17 mouse cellular contexts compared by ENCODE assay signal in genomic region chr12:54257776-54258433, GRCm38 (mm10). TPM values are rescaled to one million over a fixed set of nuclear protein-coding genes. Genes with fewer than 3 reads are reported as not detected.
DNase-seq lines count a peak whose midpoint lies in the region; ATAC-seq and TF ChIP-seq lines count a peak whose summit lies in the region.
"Had no signal": no experiment of that assay in that cellular context is flagged by ENCODE, and none has a peak within 500 bp of the region (broad histone marks: within the 10 kb centered on the region; RNA-seq: fewer than 3 reads in every experiment).

No protein-coding gene starts in this region.

- ATAC-seq in forebrain, embryonic 14.5 days = peak; percentile 54; the same call in 1 of the 2 replicates
- no peak for ATAC-seq in forebrain, embryonic 12.5 days (ENCODE audit: low FRiP score)
- no peak for ATAC-seq in liver, postnatal 0 days
- ATAC-seq in forebrain, postnatal 0 days = peak; percentile 78
- ATAC-seq: intestine, embryonic 15.5 days; Patski had no signal

- no peak for TF ChIP-seq EP300 in liver, postnatal 0 days (IDR thresholded peaks at IDR 0.05; ENCODE audit: low read depth)

- H3K27me3 ChIP-seq in forebrain, embryonic 14.5 days (replicated peaks; ENCODE audit: control insufficient read depth, insufficient read depth, low read length) = no peaks in the 10 kb centered on the region
- H3K27me3 ChIP-seq in forebrain, embryonic 12.5 days = 0 out of 2 replicates have a peak, but pooled peaks cover 5% of the 10 kb centered on the region
- no peaks in the 10 kb centered on the region for H3K27me3 ChIP-seq in liver, adult 2 months (ENCODE audit: control insufficient read depth, insufficient read depth, low read length)
- H3K27me3 ChIP-seq in liver, postnatal 0 days (ENCODE audit: insufficient read depth, low read length) = no peaks in the 10 kb centered on the region
- no peaks in the 10 kb centered on the region for H3K27me3 ChIP-seq in forebrain, postnatal 0 days (ENCODE audit: insufficient read depth, low read length)
- H3K27me3 ChIP-seq: embryonic facial prominence, embryonic 12.5 days; intestine, embryonic 15.5 days; kidney, embryonic 15.5 days; liver, embryonic 15.5 days; neural tube, embryonic 13.5 days; Patski; stomach, embryonic 15.5 days had no signal

- DNase-seq in forebrain, embryonic 14.5 days (ENCODE audit: low spot score) = peak; percentile 65
- peak; percentile 53 for DNase-seq in liver, adult 2 months (ENCODE audit: extremely low read depth, low read depth, low spot score)
- no peak for DNase-seq in liver, postnatal 0 days
- DNase-seq in cerebellum, adult 8-10 months = peak; percentile 12
- DNase-seq in forebrain, postnatal 0 days = peak; percentile 41
- DNase-seq in layer of hippocampus, postnatal 36 days = no peak
- no peak for DNase-seq in kidney, postnatal 4 days
- DNase-seq: B cell, adult 2 months had no signal

- 27% methylated on average over 7 of the region's 7 CpGs for WGBS in forebrain, embryonic 14.5 days
- WGBS in forebrain, embryonic 12.5 days = 52% methylated on average over 7 of the region's 7 CpGs
- 58% methylated on average over 7 of the region's 7 CpGs for WGBS in liver, adult 2 months
- WGBS in liver, postnatal 0 days (ENCODE audit: insufficient replicate concordance) = 67% methylated on average over 7 of the region's 7 CpGs
- 25% methylated on average over 7 of the region's 7 CpGs for WGBS in forebrain, postnatal 0 days

- no peak for TF ChIP-seq CTCF in liver, adult 2 months (IDR thresholded peaks at IDR 0.05; ENCODE audit: low read depth, low read length)
- no peak for TF ChIP-seq CTCF in liver, postnatal 0 days (IDR thresholded peaks at IDR 0.05; ENCODE audit: low read depth)
- no peak for TF ChIP-seq CTCF in forebrain, postnatal 0 days (IDR thresholded peaks at IDR 0.05; ENCODE audit: low read depth)

- H3K36me3 ChIP-seq in forebrain, embryonic 14.5 days (ENCODE audit: control insufficient read depth, insufficient read depth, low read length) = no peaks in the 10 kb centered on the region
- no peaks in the 10 kb centered on the region for H3K36me3 ChIP-seq in forebrain, embryonic 12.5 days (replicated peaks)
- H3K36me3 ChIP-seq in liver, adult 2 months (ENCODE audit: control insufficient read depth, insufficient read depth, low read length) = no peaks in the 10 kb centered on the region
- H3K36me3 ChIP-seq in liver, postnatal 0 days (replicated peaks; ENCODE audit: insufficient read depth, low read length) = no peaks in the 10 kb centered on the region
- H3K36me3 ChIP-seq in forebrain, postnatal 0 days (ENCODE audit: insufficient read depth) = no peaks in the 10 kb centered on the region
- H3K36me3 ChIP-seq: embryonic facial prominence, embryonic 12.5 days; heart, embryonic 12.5 days; intestine, embryonic 15.5 days; kidney, embryonic 15.5 days; liver, embryonic 15.5 days; neural tube, embryonic 13.5 days; stomach, embryonic 15.5 days had no signal

- H3K27ac ChIP-seq in forebrain, embryonic 14.5 days (ENCODE audit: low read depth, low read length) = peak overlapping the region; percentile 2; the same call in 1 of the 2 replicates
- no peak overlapping the region for H3K27ac ChIP-seq in forebrain, embryonic 12.5 days
- no peak overlapping the region for H3K27ac ChIP-seq in liver, adult 2 months (replicated peaks; ENCODE audit: insufficient read depth, low read depth, low read length)
- H3K27ac ChIP-seq in liver, postnatal 0 days (ENCODE audit: low read depth) = no peak overlapping the region
- peak overlapping the region; percentile 29; the same call in 1 of the 2 replicates for H3K27ac ChIP-seq in forebrain, postnatal 0 days (ENCODE audit: low read depth, low read length)
- H3K27ac ChIP-seq: embryonic facial prominence, embryonic 12.5 days; intestine, embryonic 15.5 days; kidney, embryonic 15.5 days; liver, embryonic 15.5 days; neural tube, embryonic 13.5 days; stomach, embryonic 15.5 days had no signal

- H3K4me3 ChIP-seq in forebrain, embryonic 14.5 days (ENCODE audit: low read depth, low read length) = no peak overlapping the region
- H3K4me3 ChIP-seq in forebrain, embryonic 12.5 days (replicated peaks) = no peak overlapping the region
- H3K4me3 ChIP-seq in liver, adult 2 months (ENCODE audit: insufficient read depth, low read depth, low read length) = no peak overlapping the region
- H3K4me3 ChIP-seq in liver, postnatal 0 days (ENCODE audit: low read depth, low read length) = no peak overlapping the region
- no peak overlapping the region for H3K4me3 ChIP-seq in forebrain, postnatal 0 days (ENCODE audit: low read depth, low read length)
- H3K4me3 ChIP-seq: embryonic facial prominence, embryonic 12.5 days; heart, embryonic 12.5 days; intestine, embryonic 15.5 days; kidney, embryonic 15.5 days; liver, embryonic 15.5 days; neural tube, embryonic 13.5 days; stomach, embryonic 15.5 days had no signal

- no peaks in the 10 kb centered on the region for H3K4me1 ChIP-seq in forebrain, embryonic 14.5 days (ENCODE audit: control insufficient read depth, insufficient read depth, low read length)
- 0 out of 2 replicates have a peak, but pooled peaks cover 3% of the 10 kb centered on the region for H3K4me1 ChIP-seq in forebrain, embryonic 12.5 days
- H3K4me1 ChIP-seq in liver, adult 2 months (ENCODE audit: control insufficient read depth, insufficient read depth, low read length) = peaks cover 2% of the 10 kb centered on the region
- H3K4me1 ChIP-seq in liver, postnatal 0 days (ENCODE audit: insufficient read depth) = peaks cover 13% of the 10 kb centered on the region; the same call in 1 of the 2 replicates
- no peaks in the 10 kb centered on the region for H3K4me1 ChIP-seq in forebrain, postnatal 0 days (ENCODE audit: insufficient read depth)
- H3K4me1 ChIP-seq: embryonic facial prominence, embryonic 12.5 days; intestine, embryonic 15.5 days; kidney, embryonic 15.5 days; neural tube, embryonic 13.5 days had no signal

- H3K9me3 ChIP-seq in forebrain, embryonic 14.5 days (replicated peaks; ENCODE audit: control insufficient read depth, low read length) = no peaks in the 10 kb centered on the region; the same call in 1 of the 2 replicates
- H3K9me3 ChIP-seq in forebrain, embryonic 12.5 days = no peaks in the 10 kb centered on the region
- H3K9me3 ChIP-seq in liver, postnatal 0 days (ENCODE audit: low read length) = no peaks in the 10 kb centered on the region
- no peaks in the 10 kb centered on the region for H3K9me3 ChIP-seq in forebrain, postnatal 0 days (ENCODE audit: low read length)
- H3K9me3 ChIP-seq: embryonic facial prominence, embryonic 12.5 days; heart, embryonic 12.5 days; intestine, embryonic 15.5 days; kidney, embryonic 15.5 days; liver, embryonic 15.5 days; neural tube, embryonic 13.5 days; stomach, embryonic 15.5 days had no signal

- no peak for TF ChIP-seq POLR2A in liver, adult 2 months (IDR thresholded peaks at IDR 0.05; ENCODE audit: extremely low read depth, insufficient read depth, low read length)

- H3K79me2 ChIP-seq in liver, adult 2 months (ENCODE audit: control insufficient read depth, insufficient read depth, low read length) = no peaks in the 10 kb centered on the region

- no peak overlapping the region for H3K9ac ChIP-seq in forebrain, embryonic 14.5 days (ENCODE audit: low read length)
- H3K9ac ChIP-seq in forebrain, embryonic 12.5 days = no peak overlapping the region
- H3K9ac ChIP-seq in liver, adult 2 months (ENCODE audit: low read depth, low read length) = no peak overlapping the region
- H3K9ac ChIP-seq in liver, postnatal 0 days (replicated peaks) = no peak overlapping the region
- no peak overlapping the region for H3K9ac ChIP-seq in forebrain, postnatal 0 days
- H3K9ac ChIP-seq: embryonic facial prominence, embryonic 12.5 days; heart, embryonic 12.5 days; intestine, embryonic 15.5 days; kidney, embryonic 15.5 days; liver, embryonic 15.5 days; neural tube, embryonic 13.5 days; stomach, embryonic 15.5 days had no signal

- no peak overlapping the region for H3K4me2 ChIP-seq in forebrain, embryonic 14.5 days (ENCODE audit: low read length)
- no peak overlapping the region for H3K4me2 ChIP-seq in forebrain, embryonic 12.5 days
- H3K4me2 ChIP-seq in liver, postnatal 0 days (ENCODE audit: low read depth, low read length) = no peak overlapping the region
- no peak overlapping the region for H3K4me2 ChIP-seq in forebrain, postnatal 0 days (ENCODE audit: low read depth)
- H3K4me2 ChIP-seq: embryonic facial prominence, embryonic 12.5 days; heart, embryonic 12.5 days; intestine, embryonic 15.5 days; kidney, embryonic 15.5 days; liver, embryonic 15.5 days; neural tube, embryonic 13.5 days; stomach, embryonic 15.5 days had no signal

RNA-seq across cellular contexts. Expression of gene Egln3, which starts 54.2 kb away (rescaled TPM):
- polyA plus RNA-seq in forebrain, embryonic 14.5 days (2014; fragmentation: Nextera tagmentation; extraction: Ambion mirVana) = 5.9 and 6.3 TPM in 2 replicates
- 3.8 and 3.9 TPM in 2 replicates for polyA plus RNA-seq in forebrain, embryonic 12.5 days (2016; fragmentation: Nextera tagmentation; extraction: Ambion mirVana)
- total RNA-seq in liver, adult 2 months (2014; rRNA removed) = 7.9 and 8.4 TPM in 2 replicates
- polyA plus RNA-seq in liver, adult 2 months (2012; rRNA removed) = 11.0 and 13.1 TPM in 2 replicates
- polyA plus RNA-seq in liver, postnatal 0 days (2015; fragmentation: Nextera tagmentation; extraction: Ambion mirVana) = 8.6 and 12.1 TPM in 2 replicates
- 8.6 and 11.8 TPM in 2 replicates for total RNA-seq in forebrain, postnatal 0 days (2014; rRNA removed)
- 5.2 and 5.6 TPM in 2 replicates for polyA plus RNA-seq in forebrain, postnatal 0 days (2015; fragmentation: Nextera tagmentation; extraction: Ambion mirVana)
- total RNA-seq in layer of hippocampus, postnatal 36 days (2021) = 1 to 10 TPM; 4.9 to 5.2 TPM

Comparison
In these comparisons a context has a peak if more than half of its experiments do, and no peak if none do; other contexts are left out.
1. ATAC-seq: peak in forebrain, embryonic 14.5 days (single experiment) and forebrain, postnatal 0 days (single experiment); none in forebrain, embryonic 12.5 days (single experiment) and liver, postnatal 0 days (single experiment).
2. DNase-seq: peak in forebrain, embryonic 14.5 days (single experiment), liver, adult 2 months (single experiment), cerebellum, adult 8-10 months (single experiment) and forebrain, postnatal 0 days (single experiment); none in liver, postnatal 0 days (single experiment), layer of hippocampus, postnatal 36 days (0 of 2) and kidney, postnatal 4 days (0 of 2).
3. H3K27ac ChIP-seq: peak in forebrain, embryonic 14.5 days (single experiment) and forebrain, postnatal 0 days (single experiment); none in forebrain, embryonic 12.5 days (single experiment), liver, adult 2 months (single experiment) and liver, postnatal 0 days (single experiment).